Mouse (Mus musculus) kidney, embryonic 14.5 days (tissue): ENCODE results near the gene Cyp4f39. TPM values are rescaled to one million over a fixed set of nuclear protein-coding genes. Genes with fewer than 3 reads are reported as not detected.
A peak's percentile ranks its signal among the peaks of the same experiment; 100 is the strongest.
"Not testable (repeated sequence)": the region's sequence is repeated elsewhere in the genome, so short reads cannot be mapped to it uniquely, and the experiment has no call there.

ENCODE experiments used
- ATAC-seq: fragments of 200-750 bp; cut with Nextera tagmentation; 2 replicates; pipeline ENCODE4 v1.8.0; 2017; ENCODE audit warnings: moderate number of reproducible peaks, mild to moderate bottlenecking, moderate TSS enrichment, moderate library complexity; ENCODE audit not compliant: low FRiP score, low TSS enrichment
- H3K27ac ChIP-seq: fragments of 300-500 bp; sonication (generic); 2 replicates; pipeline ENCODE4 v1.5.1; 2014; ENCODE audit warnings: low read depth, mild to moderate bottlenecking, low read length, moderate library complexity, mixed read lengths
- H3K27me3 ChIP-seq: fragments of 300-500 bp; sonication (generic); 2 replicates; pipeline ENCODE4 v1.6.1; 2014; ENCODE audit warnings: mild to moderate bottlenecking, low read length; ENCODE audit not compliant: control insufficient read depth, insufficient read depth
- H3K36me3 ChIP-seq: fragments of 300-500 bp; sonication (generic); 2 replicates; pipeline ENCODE4 v1.6.1; 2014; ENCODE audit warnings: low read length, mixed read lengths; ENCODE audit not compliant: control insufficient read depth, insufficient read depth
- H3K4me1 ChIP-seq: fragments of 300-500 bp; sonication (generic); 2 replicates; pipeline ENCODE4 v1.6.1; 2014; ENCODE audit warnings: low read length, mixed read lengths; ENCODE audit not compliant: control insufficient read depth, insufficient read depth
- H3K4me2 ChIP-seq: fragments of 300-500 bp; sonication (generic); replicated peaks from 2 replicates; pipeline ENCODE4 v1.6.1; 2014; ENCODE audit warnings: low read depth, mild to moderate bottlenecking, low read length
- H3K4me3 ChIP-seq: fragments of 300-500 bp; sonication (generic); 2 replicates; pipeline ENCODE4 v1.5.1; 2014; ENCODE audit warnings: mild to moderate bottlenecking, low read length
- H3K9ac ChIP-seq: fragments of 300-500 bp; sonication (generic); 2 replicates; pipeline ENCODE4 v1.6.1; 2014; ENCODE audit warnings: low read depth, mild to moderate bottlenecking, low read length, moderate library complexity
- H3K9me3 ChIP-seq: fragments of 300-500 bp; sonication (generic); 2 replicates; pipeline ENCODE4 v1.6.1; 2016; ENCODE audit warnings: low read length; ENCODE audit not compliant: control insufficient read depth
- WGBS: fragments of 180-500 bp; shearing (Covaris S2); extraction: QIAGEN DNeasy Blood & Tissue Kit; methylation state at CpG from one replicate; pipeline ENCODE4 v1.1.7; 2014; 5-methylcytosine and 5-hydroxymethylcytosine counted together
- polyA plus RNA-seq: library from polyadenylated mRNA; unstranded; fragments of >200 nt; fragmentation: Nextera tagmentation; extraction: Ambion mirVana; gene quantifications from 2 replicates; pipeline ENCODE4 v1.2.1, GENCODE M21; 2014

The Cyp4f39 gene
- polyA plus RNA-seq, 1 experiment from 2014 or later = 0.72 TPM

- Histone ChIP-seq H3K4me3 (peak overlapping the region; percentile 31; the same call in 1 of the 2 replicates), H3K27ac (no peak overlapping the region), H3K36me3 (no peaks in the 10 kb centered on the region), H3K4me2 (peak overlapping the region; percentile 43), H3K9ac (peak overlapping the region; percentile 47; the same call in 1 of the 2 replicates), H3K27me3 (no peaks in the 10 kb centered on the region), H3K4me1 (0 out of 2 replicates have a peak, but pooled peaks cover 3% of the 10 kb centered on the region), H3K9me3 (no peaks in the 10 kb centered on the region)
- peak; percentile 89 for ATAC-seq
- WGBS = 16% methylated on average over 26 of the region's 26 CpGs
These were observed 76.2 kb downstream of the Cyp4f39 start for GRCm38 (mm10) chr17:32528408-32529337.

GRCm38 (mm10) chr17:32532356-32532755 is 79.8 kb downstream of the Cyp4f39 start:
- H3K4me2 ChIP-seq, H3K4me1 ChIP-seq, ATAC-seq, H3K27me3 ChIP-seq, H3K36me3 ChIP-seq, H3K9me3 ChIP-seq, H3K9ac ChIP-seq, H3K4me3 ChIP-seq, H3K27ac ChIP-seq: not testable (repeated sequence)
- 41% methylated on average over 4 of the region's 4 CpGs for WGBS

DNA sequence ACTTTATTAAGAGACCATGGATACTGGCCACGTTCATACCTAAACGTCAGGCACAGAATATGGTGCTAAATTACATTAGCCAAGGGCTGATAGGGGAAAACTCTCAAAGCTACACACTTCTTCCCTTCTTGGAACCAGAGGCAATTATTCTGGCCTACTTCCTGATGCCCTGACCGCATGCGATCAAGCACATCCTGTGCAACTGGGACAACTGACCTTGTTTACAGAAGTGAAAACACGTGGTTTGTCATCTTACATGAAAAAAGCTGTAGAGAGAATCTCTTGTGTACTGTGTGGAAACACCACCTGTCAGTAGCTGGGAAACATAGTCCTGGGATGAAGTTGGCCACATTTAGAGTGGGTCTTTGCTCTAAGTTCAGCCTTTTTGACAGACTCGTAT is 81.5 kb downstream of the Cyp4f39 start:
- no peaks in the 10 kb centered on the region for H3K27me3 ChIP-seq
- no peaks in the 10 kb centered on the region for H3K36me3 ChIP-seq
- H3K4me3 ChIP-seq = no peak overlapping the region
- no peak overlapping the region for H3K27ac ChIP-seq
- no peak overlapping the region for H3K9ac ChIP-seq
- WGBS = 82% methylated on average over 6 of the region's 6 CpGs
- H3K9me3 ChIP-seq = no peaks in the 10 kb centered on the region
- H3K4me1 ChIP-seq = peaks cover 5% of the 10 kb centered on the region; the same call in 1 of the 2 replicates
- H3K4me2 ChIP-seq = no peak overlapping the region
- no peak for ATAC-seq

GRCm38 (mm10) chr17:32536051-32536866 is 83.7 kb downstream of the Cyp4f39 start, which contains the start of gene Cyp4f16:
TSS of gene Cyp4f16 (plus strand) at chr17:32536558.
- not testable (repeated sequence) for H3K4me1 ChIP-seq, H3K36me3 ChIP-seq, H3K9me3 ChIP-seq, H3K27me3 ChIP-seq, H3K27ac ChIP-seq
- WGBS = 14% methylated on average over 5 of the region's 5 CpGs
- ATAC-seq = peak; percentile 96
- Histone ChIP-seq H3K9ac (peak within 1 kb of the TSS; percentile 44; the same call in 1 of the 2 replicates), H3K4me3 (peak within 1 kb of the TSS; percentile 43), H3K4me2 (peak within 1 kb of the TSS; percentile 61)

DNA sequence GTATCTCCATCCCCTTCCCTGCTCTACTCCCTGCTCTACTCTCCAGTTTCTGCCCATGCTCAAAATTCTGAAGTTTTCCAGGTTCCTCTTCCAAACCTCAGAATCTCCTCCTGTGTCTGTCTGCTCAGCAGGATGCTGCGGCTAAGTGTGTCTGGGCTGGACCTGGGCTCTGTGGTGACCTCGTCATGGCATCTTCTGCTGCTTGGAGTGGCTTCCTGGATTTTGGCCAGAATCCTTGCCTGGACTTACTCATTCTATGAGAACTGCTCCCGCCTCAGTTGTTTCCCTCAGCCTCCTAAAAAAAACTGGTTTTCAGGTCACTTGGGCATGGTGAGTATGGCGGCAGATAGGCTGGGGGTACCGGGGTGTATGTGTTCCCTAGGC is 84.3 kb downstream of the Cyp4f39 start:
- Histone ChIP-seq H3K4me3 (peak overlapping the region; percentile 43), H3K4me2 (peak overlapping the region; percentile 61), H3K36me3 (no peaks in the 10 kb centered on the region), H3K9ac (peak overlapping the region; percentile 44; the same call in 1 of the 2 replicates), H3K27ac (no peak overlapping the region), H3K27me3 (no peaks in the 10 kb centered on the region), H3K9me3 (no peaks in the 10 kb centered on the region), H3K4me1 (peaks cover 5% of the 10 kb centered on the region; the same call in 1 of the 2 replicates)
- ATAC-seq = 0 out of 2 replicates have a peak, but pooled peaks have one; percentile 5
- WGBS = 60% methylated on average over 5 of the region's 5 CpGs

Other genes starting within 250 kb of the Cyp4f39 start
- gene Brd4, start 168.0 kb upstream of the Cyp4f39 start, polyA plus RNA-seq = 94.5 and 132 TPM in 2 replicates
- 60.6 and 62.7 TPM in 2 replicates for gene Akap8, start 131.5 kb upstream of the Cyp4f39 start, polyA plus RNA-seq
- gene Akap8l, start 102.1 kb upstream of the Cyp4f39 start, polyA plus RNA-seq = 81.7 and 93.7 TPM in 2 replicates
- gene Wiz, start 63.3 kb upstream of the Cyp4f39 start, polyA plus RNA-seq = 26.6 and 37.2 TPM in 2 replicates
- gene Rasal3, start 49.1 kb upstream of the Cyp4f39 start, polyA plus RNA-seq = 0.20 and 0.26 TPM in 2 replicates
- gene Pglyrp2, start 28.6 kb upstream of the Cyp4f39 start, polyA plus RNA-seq = not detected in 2 replicates
- gene Cyp4f17, start 53.3 kb downstream of the Cyp4f39 start, polyA plus RNA-seq = 6.9 and 7.3 TPM in 2 replicates
- 15.3 and 15.9 TPM in 2 replicates for gene Cyp4f16, start 83.8 kb downstream of the Cyp4f39 start, polyA plus RNA-seq
- not detected in 2 replicates for gene Cyp4f37, start 168.6 kb downstream of the Cyp4f39 start, polyA plus RNA-seq
- gene Cyp4f40, start 206.2 kb downstream of the Cyp4f39 start, polyA plus RNA-seq = not detected in 2 replicates
- gene Cyp4f15, start 232.9 kb downstream of the Cyp4f39 start, polyA plus RNA-seq = not detected in 2 replicates